Mouse (Mus musculus) thymus, adult 2 months (tissue): ENCODE data around the gene Asb11.

Experiments
- CTCF ChIP-seq: fragments of 200-500 bp; IDR thresholded peaks from 2 replicates; pipeline ENCODE4 v1.5.1; 2012; ENCODE audit warnings: mild to moderate bottlenecking, control low read depth, low read length, moderate library complexity, borderline replicate concordance; ENCODE audit not compliant: control insufficient read depth, poor library complexity, insufficient read depth; ENCODE audit errors: extremely low read depth
- POLR2A ChIP-seq: fragments of 200-500 bp; IDR thresholded peaks from 2 replicates; pipeline ENCODE4 v1.6.1; 2012; ENCODE audit warnings: mild to moderate bottlenecking, low read length, control low read depth, moderate library complexity; ENCODE audit not compliant: control insufficient read depth, poor library complexity, insufficient read depth; ENCODE audit errors: extremely low read depth

GRCm38 (mm10) chrX:164405080-164405649, 31.6 kb upstream of the Asb11 start:
- TF ChIP-seq CTCF (no peak), POLR2A (no peak)
